Mouse (Mus musculus) forebrain, embryonic 15.5 days (tissue): ENCODE measurements around the gene Enox1. TPM values are rescaled to one million over a fixed set of nuclear protein-coding genes. Genes with fewer than 3 reads are reported as not detected.
A peak's percentile ranks its signal among the peaks of the same experiment; 100 is the strongest.

Experiments
- ATAC-seq: fragments of 200-750 bp; cut with Nextera tagmentation; replicated peaks from 2 replicates; pipeline ENCODE4 v1.8.0; 2017; ENCODE audit warnings: mild to moderate bottlenecking, moderate TSS enrichment, moderate library complexity
- H3K27ac ChIP-seq: fragments of 300-500 bp; sonication (generic); replicated peaks from 2 replicates; pipeline ENCODE4 v1.5.1; 2015; ENCODE audit warnings: mild to moderate bottlenecking, inconsistent platforms
- H3K27me3 ChIP-seq: fragments of 300-500 bp; sonication (generic); 2 replicates; pipeline ENCODE4 v1.6.1; 2015; ENCODE audit warnings: inconsistent platforms
- H3K36me3 ChIP-seq: fragments of 300-500 bp; sonication (generic); 2 replicates; pipeline ENCODE4 v1.6.1; 2015; ENCODE audit warnings: mild to moderate bottlenecking, inconsistent platforms
- H3K4me1 ChIP-seq: fragments of 300-500 bp; sonication (generic); 2 replicates; pipeline ENCODE4 v1.6.1; 2015; ENCODE audit warnings: inconsistent platforms
- H3K4me2 ChIP-seq: fragments of 300-500 bp; sonication (generic); replicated peaks from 2 replicates; pipeline ENCODE4 v1.6.1; 2015; ENCODE audit warnings: mild to moderate bottlenecking, inconsistent platforms
- H3K4me3 ChIP-seq: fragments of 300-500 bp; sonication (generic); 2 replicates; pipeline ENCODE4 v1.5.1; 2015; ENCODE audit warnings: mild to moderate bottlenecking, inconsistent platforms
- H3K9ac ChIP-seq: fragments of 300-500 bp; sonication (generic); replicated peaks from 2 replicates; pipeline ENCODE4 v1.6.1; 2015; ENCODE audit warnings: mild to moderate bottlenecking, inconsistent platforms
- H3K9me3 ChIP-seq: fragments of 300-500 bp; sonication (generic); 2 replicates; pipeline ENCODE4 v1.6.1; 2016; ENCODE audit warnings: inconsistent platforms
- WGBS: fragments of 180-500 bp; shearing (Covaris S2); methylation state at CpG from one replicate; pipeline ENCODE4 v1.1.7; 2015; ENCODE audit warnings: mixed read lengths; 5-methylcytosine and 5-hydroxymethylcytosine counted together
- polyA plus RNA-seq: library from polyadenylated mRNA; unstranded; fragments of >200 nt; fragmentation: Nextera tagmentation; extraction: Ambion mirVana; gene quantifications from 2 replicates; pipeline ENCODE4 v1.2.1, GENCODE M21; 2015

Gene Enox1
- polyA plus RNA-seq, 1 experiment from 2014 or later: 67.5 TPM

GRCm38 (mm10) chr14:77210889-77211288 lies 54.3 kb downstream of the Enox1 start:
- no peaks in the 10 kb centered on the region for H3K36me3 ChIP-seq
- no peak for ATAC-seq
- H3K4me3 ChIP-seq: no peak overlapping the region
- no peak overlapping the region for H3K27ac ChIP-seq
- no peak overlapping the region for H3K4me2 ChIP-seq
- no peaks in the 10 kb centered on the region for H3K9me3 ChIP-seq
- peaks cover 12% of the 10 kb centered on the region for H3K4me1 ChIP-seq
- no peaks in the 10 kb centered on the region for H3K27me3 ChIP-seq
- H3K9ac ChIP-seq: no peak overlapping the region
- 88% methylated on average over 8 of the region's 8 CpGs for WGBS

- Histone ChIP-seq H3K4me3 (no peak overlapping the region), H3K27me3 (no peaks in the 10 kb centered on the region), H3K9ac (no peak overlapping the region), H3K4me1 (peaks cover 12% of the 10 kb centered on the region), H3K27ac (no peak overlapping the region), H3K36me3 (no peaks in the 10 kb centered on the region), H3K4me2 (no peak overlapping the region), H3K9me3 (no peaks in the 10 kb centered on the region)
- ATAC-seq: no peak
- 45% methylated on average over 7 of the region's 7 CpGs for WGBS
Measured at GRCm38 (mm10) chr14:77213210-77213609, 56.6 kb downstream of the Enox1 start.

- 78% methylated on average over 6 of the region's 6 CpGs for WGBS
- H3K36me3 ChIP-seq: no peaks in the 10 kb centered on the region
- H3K4me3 ChIP-seq: no peak overlapping the region
- H3K4me1 ChIP-seq: peaks cover 12% of the 10 kb centered on the region
- H3K9ac ChIP-seq: no peak overlapping the region
- no peak for ATAC-seq
- no peak overlapping the region for H3K4me2 ChIP-seq
- H3K27ac ChIP-seq: 0 out of 2 replicates have a peak overlapping the region, but pooled peaks have one; percentile 9
- H3K9me3 ChIP-seq: no peaks in the 10 kb centered on the region
- H3K27me3 ChIP-seq: no peaks in the 10 kb centered on the region
Measured at GRCm38 (mm10) chr14:77214848-77215247, 58.3 kb downstream of the Enox1 start.

DNA sequence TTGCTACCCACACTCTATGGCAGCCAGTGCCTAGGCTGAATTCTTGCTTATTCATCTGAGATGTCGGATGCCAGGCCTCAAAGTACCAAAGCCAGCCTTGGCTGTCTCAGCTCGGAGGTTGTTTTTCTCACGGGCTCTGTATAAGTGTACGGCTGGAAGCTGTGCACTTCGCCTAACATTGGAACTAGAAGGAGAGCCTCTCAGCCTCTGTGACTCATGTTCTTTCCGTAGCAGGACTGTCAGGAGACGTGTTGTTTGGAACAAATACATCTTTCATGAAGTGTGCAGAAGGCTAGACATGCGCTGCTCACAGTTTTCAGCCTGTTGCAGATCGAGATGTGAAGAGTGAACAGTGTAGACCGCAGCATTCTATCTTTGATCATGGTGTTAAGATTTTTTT lies 68.8 kb downstream of the Enox1 start:
- Histone ChIP-seq H3K4me2 (no peak overlapping the region), H3K27me3 (no peaks in the 10 kb centered on the region), H3K9me3 (no peaks in the 10 kb centered on the region), H3K4me1 (no peaks in the 10 kb centered on the region), H3K9ac (no peak overlapping the region), H3K27ac (no peak overlapping the region), H3K4me3 (no peak overlapping the region), H3K36me3 (no peaks in the 10 kb centered on the region)
- no peak for ATAC-seq
- WGBS: 83% methylated on average over 10 of the region's 10 CpGs

DNA sequence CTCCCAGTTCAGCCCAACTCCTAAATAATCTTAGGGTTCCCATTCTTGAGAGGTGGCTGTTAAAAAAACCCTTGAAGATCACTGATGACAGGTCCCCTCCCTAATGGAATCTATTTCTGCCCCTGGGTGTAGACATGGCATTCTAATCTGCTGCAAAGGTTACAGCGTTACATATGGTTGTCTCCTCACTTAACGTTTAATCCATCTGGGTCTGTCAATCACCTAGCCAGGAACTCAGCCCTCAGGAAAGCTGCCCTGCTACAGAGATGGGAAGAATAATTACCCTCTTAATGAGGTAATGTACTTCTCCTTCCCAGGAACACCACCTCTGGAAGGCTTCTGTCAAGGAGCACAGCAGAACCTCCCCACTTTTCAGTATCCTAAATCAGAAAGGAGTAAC lies 82.2 kb downstream of the Enox1 start:
- Histone ChIP-seq H3K27ac (0 out of 2 replicates have a peak overlapping the region, but pooled peaks have one; percentile 70), H3K36me3 (no peaks in the 10 kb centered on the region), H3K27me3 (no peaks in the 10 kb centered on the region), H3K9ac (no peak overlapping the region), H3K9me3 (no peaks in the 10 kb centered on the region), H3K4me2 (no peak overlapping the region), H3K4me1 (peaks cover 9% of the 10 kb centered on the region), H3K4me3 (no peak overlapping the region)
- WGBS: 53% methylated on average over 2 of the region's 2 CpGs
- ATAC-seq: peak; percentile 81

DNA sequence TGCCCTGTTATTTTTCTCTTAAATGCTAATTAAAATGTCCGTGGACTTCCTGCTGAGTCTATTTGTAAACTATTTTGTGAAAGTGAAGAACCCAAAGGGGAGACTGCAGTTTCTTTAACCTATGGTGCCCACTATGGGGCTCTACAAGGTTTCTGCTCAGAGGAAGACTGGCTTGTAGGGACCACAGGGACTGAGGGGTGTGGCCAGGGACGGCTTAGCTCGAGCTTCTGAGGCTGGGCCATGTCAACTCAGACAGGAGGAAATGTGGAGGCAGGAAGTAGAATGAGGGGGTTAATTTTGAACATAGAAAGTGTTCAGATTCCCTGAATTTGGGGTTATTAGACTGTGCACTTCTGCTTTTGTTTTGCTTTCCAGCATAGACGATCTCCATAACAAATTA lies 82.8 kb downstream of the Enox1 start:
- 29% methylated on average over 4 of the region's 4 CpGs for WGBS
- peaks cover 9% of the 10 kb centered on the region for H3K4me1 ChIP-seq
- no peaks in the 10 kb centered on the region for H3K9me3 ChIP-seq
- H3K9ac ChIP-seq: no peak overlapping the region
- peak overlapping the region; percentile 70 for H3K27ac ChIP-seq
- H3K27me3 ChIP-seq: no peaks in the 10 kb centered on the region
- H3K4me3 ChIP-seq: no peak overlapping the region
- H3K36me3 ChIP-seq: no peaks in the 10 kb centered on the region
- no peak overlapping the region for H3K4me2 ChIP-seq
- no peak for ATAC-seq

DNA sequence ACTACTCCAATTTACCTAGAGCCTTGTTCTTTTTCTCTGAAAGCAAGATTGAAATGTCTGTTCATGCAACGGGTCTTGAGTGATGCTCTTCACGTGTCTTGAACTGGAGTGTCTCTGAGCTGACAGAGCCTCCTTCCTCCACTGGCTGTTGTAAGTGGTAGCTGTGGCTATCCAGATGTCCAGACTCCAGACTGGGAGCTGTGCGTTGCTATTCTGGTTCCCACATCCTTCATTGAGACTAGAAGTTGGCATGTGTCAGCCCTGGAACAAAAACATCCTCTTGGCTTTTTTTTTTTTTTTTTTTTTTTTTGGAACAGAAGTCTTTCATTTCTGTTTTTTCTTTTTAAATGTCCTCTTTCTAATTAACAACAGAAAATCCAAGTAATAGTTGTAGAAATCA lies 90.4 kb downstream of the Enox1 start:
- H3K4me2 ChIP-seq: no peak overlapping the region
- 90% methylated on average over 3 of the region's 3 CpGs for WGBS
- no peak for ATAC-seq
- no peak overlapping the region for H3K27ac ChIP-seq
- no peaks in the 10 kb centered on the region for H3K9me3 ChIP-seq
- H3K4me3 ChIP-seq: no peak overlapping the region
- H3K27me3 ChIP-seq: no peaks in the 10 kb centered on the region
- H3K9ac ChIP-seq: no peak overlapping the region
- H3K36me3 ChIP-seq: no peaks in the 10 kb centered on the region
- peaks cover 16% of the 10 kb centered on the region; the same call in 1 of the 2 replicates for H3K4me1 ChIP-seq

DNA sequence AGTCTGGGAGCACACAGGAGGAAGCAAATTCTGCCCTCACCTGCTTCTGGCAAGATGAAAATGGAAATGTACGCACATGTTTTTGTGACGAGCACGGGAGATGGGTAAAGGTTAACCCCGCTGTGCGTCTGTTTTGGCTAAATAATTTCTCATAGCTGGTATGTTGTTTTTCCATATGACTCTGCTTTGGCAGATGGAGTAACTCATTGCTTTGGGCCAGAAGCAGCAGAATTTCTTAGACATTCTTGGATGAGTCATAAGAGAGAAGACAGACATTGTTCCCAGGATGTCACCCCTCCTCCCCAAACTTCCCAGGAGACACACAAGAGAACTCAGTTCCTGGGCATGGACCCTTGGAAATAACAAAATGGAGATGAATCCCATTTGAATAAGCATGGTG lies 91.9 kb downstream of the Enox1 start:
- H3K9ac ChIP-seq: no peak overlapping the region
- no peaks in the 10 kb centered on the region for H3K36me3 ChIP-seq
- H3K27ac ChIP-seq: 0 out of 2 replicates have a peak overlapping the region, but pooled peaks have one; percentile 19
- no peaks in the 10 kb centered on the region for H3K9me3 ChIP-seq
- no peaks in the 10 kb centered on the region for H3K27me3 ChIP-seq
- WGBS: 68% methylated on average over 5 of the region's 5 CpGs
- no peak overlapping the region for H3K4me2 ChIP-seq
- H3K4me1 ChIP-seq: peaks cover 16% of the 10 kb centered on the region; the same call in 1 of the 2 replicates
- 0 out of 2 replicates have a peak, but pooled peaks have one; percentile 26 for ATAC-seq
- no peak overlapping the region for H3K4me3 ChIP-seq

DNA sequence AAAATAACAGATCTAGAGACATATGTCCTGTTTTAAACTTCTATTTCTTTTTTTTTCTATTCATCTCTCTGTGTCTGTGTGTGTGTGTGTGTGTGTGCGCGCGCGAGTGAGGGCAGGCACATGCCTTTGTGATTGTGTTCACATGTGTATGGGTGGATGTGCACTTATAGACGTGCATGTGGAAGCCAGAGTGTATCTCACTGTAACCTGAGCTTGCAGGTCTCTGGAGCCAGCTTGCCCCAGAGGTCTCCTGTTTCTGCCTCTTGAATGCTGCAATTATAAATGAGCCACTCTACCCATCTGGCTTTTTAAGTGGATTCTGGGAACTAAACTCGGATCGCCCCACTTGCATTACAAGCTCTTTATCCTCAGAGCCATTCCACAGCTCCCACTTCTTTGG lies 92.4 kb downstream of the Enox1 start:
- no peaks in the 10 kb centered on the region for H3K9me3 ChIP-seq
- ATAC-seq: no peak
- no peak overlapping the region for H3K4me3 ChIP-seq
- H3K9ac ChIP-seq: no peak overlapping the region
- no peaks in the 10 kb centered on the region for H3K27me3 ChIP-seq
- no peaks in the 10 kb centered on the region for H3K36me3 ChIP-seq
- peaks cover 16% of the 10 kb centered on the region; the same call in 1 of the 2 replicates for H3K4me1 ChIP-seq
- H3K4me2 ChIP-seq: no peak overlapping the region
- WGBS: 80% methylated on average over 7 of the region's 7 CpGs
- no peak overlapping the region for H3K27ac ChIP-seq

DNA sequence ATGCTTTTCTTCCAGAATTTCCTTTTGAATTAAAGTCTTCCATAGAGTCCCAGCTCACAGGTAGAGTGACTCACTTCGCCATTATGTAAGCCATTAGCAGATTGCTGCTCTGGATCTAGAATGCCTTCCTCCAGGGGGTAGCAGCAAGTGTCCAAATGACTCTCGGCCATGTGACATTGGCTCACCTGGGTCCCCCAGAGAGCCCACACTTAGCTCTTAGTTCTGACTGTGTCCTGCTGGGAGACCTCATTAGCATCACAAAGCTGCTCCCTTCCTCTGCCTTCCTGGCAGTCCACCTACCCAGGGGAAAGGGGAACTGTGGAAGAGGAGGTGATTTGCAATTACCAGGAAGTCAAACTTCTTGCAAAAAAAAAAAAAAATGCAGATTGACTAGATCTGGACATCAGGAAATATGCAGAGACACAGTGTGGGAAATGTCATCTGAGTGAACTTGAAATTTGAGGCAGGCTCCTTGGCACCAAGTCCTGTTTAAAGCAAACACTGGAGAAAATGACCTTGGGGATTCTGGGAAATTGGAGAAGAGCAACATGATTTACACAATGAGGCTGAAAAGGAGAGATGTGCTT lies 94.2 kb downstream of the Enox1 start:
- Histone ChIP-seq H3K4me1 (peaks cover 22% of the 10 kb centered on the region), H3K9ac (no peak overlapping the region), H3K4me2 (no peak overlapping the region), H3K27me3 (no peaks in the 10 kb centered on the region), H3K9me3 (no peaks in the 10 kb centered on the region), H3K27ac (no peak overlapping the region), H3K36me3 (no peaks in the 10 kb centered on the region), H3K4me3 (no peak overlapping the region)
- 34% methylated on average over 2 of the region's 2 CpGs for WGBS
- no peak for ATAC-seq

GRCm38 (mm10) chr14:77255201-77255600 lies 98.6 kb downstream of the Enox1 start:
- no peak for ATAC-seq
- Histone ChIP-seq H3K4me2 (no peak overlapping the region), H3K27ac (no peak overlapping the region), H3K36me3 (no peaks in the 10 kb centered on the region), H3K9ac (no peak overlapping the region), H3K27me3 (no peaks in the 10 kb centered on the region), H3K4me3 (no peak overlapping the region), H3K9me3 (no peaks in the 10 kb centered on the region), H3K4me1 (peaks cover 20% of the 10 kb centered on the region)
- WGBS: 89% methylated on average over 3 of the region's 3 CpGs

DNA sequence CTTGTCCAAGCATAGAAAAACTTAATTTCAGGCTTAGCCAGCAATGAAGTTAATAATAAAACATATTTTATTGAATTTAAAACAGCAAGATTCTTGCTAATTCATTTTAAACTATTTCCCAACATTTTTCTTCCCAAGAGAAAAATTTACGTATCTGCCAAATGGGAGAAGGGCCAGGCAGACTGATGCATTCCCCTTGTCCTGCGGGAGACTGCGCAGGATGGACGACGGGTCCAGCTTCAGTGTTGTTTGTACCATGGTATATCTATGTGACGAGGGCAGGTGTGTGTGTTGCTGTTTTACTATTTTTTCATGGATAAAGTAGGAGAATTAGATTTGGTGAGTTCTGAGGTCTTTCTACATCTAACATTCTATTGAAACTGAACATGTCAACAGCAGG lies 99.1 kb downstream of the Enox1 start:
- no peak overlapping the region for H3K9ac ChIP-seq
- no peak overlapping the region for H3K4me2 ChIP-seq
- H3K27me3 ChIP-seq: no peaks in the 10 kb centered on the region
- WGBS: 88% methylated on average over 6 of the region's 6 CpGs
- no peak for ATAC-seq
- no peaks in the 10 kb centered on the region for H3K9me3 ChIP-seq
- no peak overlapping the region for H3K27ac ChIP-seq
- peaks cover 17% of the 10 kb centered on the region for H3K4me1 ChIP-seq
- H3K4me3 ChIP-seq: no peak overlapping the region
- H3K36me3 ChIP-seq: no peaks in the 10 kb centered on the region

- Histone ChIP-seq H3K36me3 (no peaks in the 10 kb centered on the region), H3K4me1 (peaks cover 16% of the 10 kb centered on the region), H3K9ac (no peak overlapping the region), H3K27ac (peak overlapping the region; percentile 78), H3K9me3 (no peaks in the 10 kb centered on the region), H3K4me2 (no peak overlapping the region), H3K27me3 (no peaks in the 10 kb centered on the region), H3K4me3 (no peak overlapping the region)
- ATAC-seq: peak; percentile 80
- WGBS: 48% methylated on average over 2 of the region's 2 CpGs
Measured at GRCm38 (mm10) chr14:77256943-77257342, 100.4 kb downstream of the Enox1 start.
